Mouse (Mus musculus) skeletal muscle tissue, adult 2 months (tissue): ENCODE measurements around the gene Srsf7.
"Not testable (repeated sequence)": the region's sequence is repeated elsewhere in the genome, so short reads cannot be mapped to it uniquely, and the experiment has no call there.

Source experiments
- DNase-seq: peaks from one replicate; pipeline ENCODE4 v3.0.0-alpha.2; 2012; ENCODE audit warnings: low read depth, low spot score

Srsf7 gene

DNA sequence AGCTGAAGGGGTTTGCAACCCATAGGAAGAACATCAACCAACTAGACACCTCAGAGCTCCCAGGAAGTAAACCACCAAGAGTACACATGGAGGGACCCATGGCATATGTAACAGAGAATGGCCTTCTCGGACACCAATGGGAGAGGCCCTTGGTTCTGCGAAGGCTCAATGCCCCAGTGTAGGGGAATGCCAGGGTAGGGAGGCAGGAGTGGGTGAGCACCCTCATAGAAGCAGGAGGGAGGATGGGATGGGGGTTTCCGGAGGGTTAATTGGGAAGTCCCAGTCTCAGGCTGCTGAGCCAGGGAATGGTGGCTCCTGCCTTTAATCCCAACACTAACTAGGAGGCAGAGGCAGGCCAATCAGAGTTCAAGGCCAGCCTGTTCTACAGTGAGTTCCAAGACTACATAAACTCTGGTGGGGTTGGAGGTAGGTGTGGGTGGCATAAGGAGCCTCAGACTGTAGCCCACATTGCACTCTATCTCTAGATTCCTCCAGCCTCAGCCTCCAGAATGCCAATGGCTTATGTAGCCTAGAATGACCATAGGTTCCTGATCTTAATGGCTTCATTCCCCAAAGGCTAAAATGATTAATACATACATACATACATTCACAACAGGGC is 7.8 kb downstream of the Srsf7 start:
- DNase-seq, result no peak

DNA sequence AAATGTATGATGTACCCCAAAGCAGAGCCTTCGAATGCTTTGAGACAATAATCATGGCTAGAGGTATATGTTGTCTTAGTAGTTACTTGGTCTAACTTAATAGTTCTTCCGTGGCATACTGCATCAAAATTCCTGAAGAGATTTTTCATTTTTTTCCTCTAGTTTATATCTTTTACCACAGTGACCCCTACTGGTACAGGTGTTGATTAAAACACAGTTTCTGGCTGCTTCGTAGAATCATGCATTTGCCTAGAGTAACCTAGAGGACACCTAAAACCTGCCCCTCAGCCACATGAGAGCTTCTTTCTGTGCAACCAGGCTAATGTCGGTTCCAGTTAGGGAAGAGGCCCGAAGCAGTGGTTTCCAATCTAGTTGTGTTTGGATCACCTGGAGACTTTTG is 14.0 kb downstream of the Srsf7 start:
- no peak for DNase-seq

DNA sequence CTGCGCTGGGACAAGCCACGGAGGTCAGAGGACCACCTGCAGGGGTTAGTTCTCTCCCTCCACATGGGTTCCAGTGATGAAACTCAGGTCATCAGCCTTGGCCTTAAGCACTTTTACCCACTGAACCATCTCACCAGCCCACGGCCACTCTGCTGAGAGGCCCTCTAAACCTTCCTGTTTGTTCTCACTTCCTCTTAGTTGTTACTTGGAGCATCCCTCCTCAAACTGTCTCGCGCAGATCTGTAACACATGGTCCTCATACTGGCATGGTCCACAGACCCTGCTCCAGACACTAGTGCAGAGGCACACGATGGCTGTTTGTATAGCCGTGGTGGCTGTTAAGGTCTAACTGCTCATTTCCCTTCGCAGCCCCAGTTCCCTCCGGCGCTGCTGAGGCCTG is 23.5 kb downstream of the Srsf7 start:
- DNase-seq, result no peak

DNA sequence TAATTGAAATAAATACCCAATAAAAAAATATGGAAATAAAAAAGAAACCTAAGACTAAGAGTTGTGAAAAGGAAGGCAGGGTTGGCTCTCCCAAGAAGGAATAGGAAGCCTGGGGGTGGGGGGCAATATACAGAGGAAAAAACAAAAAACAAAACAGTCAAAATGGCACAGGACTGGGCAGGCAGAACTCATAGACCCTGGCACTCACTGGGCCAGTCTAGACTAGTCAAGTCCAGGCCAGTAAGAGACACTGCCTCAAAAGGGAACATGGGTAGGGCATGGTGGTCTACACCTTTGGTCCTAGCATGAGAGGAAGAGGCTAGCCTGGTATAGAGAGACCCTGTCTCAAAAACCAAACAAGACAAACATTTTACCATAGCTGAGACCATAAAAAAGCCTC is 26.6 kb downstream of the Srsf7 start:
- DNase-seq, result no peak

DNA sequence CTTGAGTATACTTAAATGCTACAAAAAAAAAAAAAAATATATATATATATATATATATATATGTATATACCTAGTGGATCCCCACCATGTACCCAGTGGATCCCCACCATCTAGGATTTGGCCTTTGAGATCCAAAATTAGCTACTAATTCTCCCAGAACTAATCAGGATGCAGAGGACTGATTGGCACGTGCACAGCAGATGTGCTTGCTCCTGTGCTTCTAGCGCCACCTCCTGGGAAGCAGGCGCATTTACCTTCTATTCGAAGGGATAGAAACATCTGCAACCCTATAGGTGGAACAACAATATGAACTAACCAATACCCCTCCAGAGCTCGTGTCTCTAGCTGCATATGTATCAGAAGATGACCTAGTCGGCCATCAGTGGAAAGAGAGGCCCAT is 27.1 kb downstream of the Srsf7 start:
- peak; percentile 72 for DNase-seq

DNA sequence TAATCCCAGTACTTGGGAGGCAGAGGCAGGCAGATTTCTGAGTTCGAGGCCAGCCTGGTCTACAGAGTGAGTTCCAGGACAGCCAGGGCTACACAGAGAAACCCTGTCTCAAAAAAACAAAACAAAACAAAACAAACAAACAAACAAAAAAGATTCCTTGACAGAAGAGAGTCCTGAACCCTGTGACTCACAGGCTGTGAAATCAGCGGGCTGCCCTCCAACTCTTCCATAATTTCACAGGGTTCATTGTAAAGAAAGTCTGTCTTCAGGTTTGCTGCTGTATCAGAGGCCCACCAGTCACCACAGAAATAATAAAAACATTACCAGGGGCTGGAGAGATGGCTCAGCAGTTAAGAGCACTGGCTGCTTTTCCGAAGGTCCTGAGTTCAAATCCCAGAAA is 28.3 kb downstream of the Srsf7 start:
- DNase-seq, result not testable (repeated sequence)

DNA sequence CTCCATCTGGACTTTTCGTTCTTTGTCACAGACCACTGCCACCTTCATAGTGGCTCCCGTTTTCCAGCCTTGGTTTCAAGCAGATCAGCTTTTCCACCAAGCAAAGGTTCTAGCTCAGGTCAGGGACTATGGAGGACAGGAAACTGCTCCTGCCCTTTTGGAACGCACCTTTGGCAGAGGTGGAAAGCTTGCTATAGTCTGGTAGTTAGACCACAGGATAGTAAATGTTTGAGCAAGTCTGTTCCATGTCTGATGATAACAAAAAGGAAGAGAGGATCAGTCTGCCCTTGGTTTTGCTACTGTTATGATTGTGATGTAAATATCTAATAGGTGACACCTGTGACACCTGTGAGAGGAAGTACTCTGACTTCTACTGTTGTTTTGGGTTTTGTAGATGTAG is 31.1 kb downstream of the Srsf7 start:
- DNase-seq, result no peak

DNA sequence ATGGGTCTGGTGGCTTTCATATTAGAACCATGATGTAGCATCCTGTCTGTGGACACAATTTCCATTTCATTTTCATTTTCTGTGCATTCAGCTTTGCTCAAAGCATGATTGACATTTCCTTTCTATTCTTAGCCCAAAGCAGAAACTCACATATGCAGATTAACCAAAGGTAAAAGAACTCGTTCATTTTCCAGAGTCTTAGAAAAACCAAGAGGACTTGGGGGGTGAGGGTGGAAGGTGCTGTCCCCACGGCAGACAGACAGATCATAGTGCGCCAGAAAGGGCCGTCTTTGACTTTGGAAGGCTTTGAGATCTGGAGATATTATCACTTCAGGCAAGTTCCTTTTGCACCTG is 31.7 kb downstream of the Srsf7 start:
- DNase-seq, result no peak

DNA sequence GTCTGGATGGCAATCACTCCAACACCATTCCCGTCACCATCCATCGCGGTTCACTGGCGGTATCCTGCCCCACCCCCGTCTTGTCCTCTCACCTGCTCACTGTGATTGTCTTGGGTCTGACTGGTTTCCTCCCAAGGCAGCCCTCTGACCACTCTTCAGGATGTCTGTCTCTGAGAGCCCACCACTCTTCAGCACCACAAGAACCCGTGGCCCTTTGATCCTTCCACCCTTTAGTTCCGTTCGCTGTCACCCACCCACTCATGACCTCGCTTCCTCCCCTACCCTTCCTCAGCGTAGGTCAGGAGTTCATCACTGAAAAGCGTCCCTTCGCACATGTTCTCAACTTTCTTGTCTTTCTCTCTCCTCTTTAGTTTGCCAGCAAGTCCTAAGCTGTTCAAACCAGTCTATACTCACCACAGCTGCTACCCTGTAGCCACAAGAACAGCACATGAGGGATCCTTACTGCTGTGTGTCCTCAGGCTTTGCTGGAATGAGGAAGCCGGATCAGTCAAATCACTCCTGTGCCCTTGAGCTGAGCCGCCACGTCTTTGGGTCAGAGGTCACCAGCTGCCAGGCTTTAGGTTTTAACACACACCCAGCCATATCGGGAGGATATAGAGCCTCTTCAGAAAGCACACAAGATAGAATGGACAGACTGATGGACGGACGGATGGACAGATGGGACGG is 32.3 kb downstream of the Srsf7 start:
- DNase-seq, result no peak

DNA sequence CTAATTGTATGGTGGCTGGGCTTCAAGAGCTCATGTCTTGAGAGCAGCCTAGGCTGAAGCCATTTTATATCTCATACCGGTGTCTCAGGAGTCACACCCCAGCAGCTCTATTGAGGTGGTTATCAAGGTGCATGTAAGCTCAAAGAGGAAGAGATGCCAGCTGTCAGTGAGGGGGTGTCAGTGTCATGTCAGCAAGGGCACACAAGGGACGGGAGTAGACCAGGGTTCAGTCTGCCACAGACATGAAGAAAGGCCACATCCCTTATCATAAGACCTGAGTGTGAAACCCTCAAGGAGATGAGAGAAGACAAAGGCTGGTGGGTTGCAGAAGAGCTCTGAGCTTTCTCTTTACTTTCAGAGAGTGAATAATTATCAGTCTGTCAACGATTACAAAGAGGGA is 33.0 kb downstream of the Srsf7 start:
- DNase-seq, result no peak

DNA sequence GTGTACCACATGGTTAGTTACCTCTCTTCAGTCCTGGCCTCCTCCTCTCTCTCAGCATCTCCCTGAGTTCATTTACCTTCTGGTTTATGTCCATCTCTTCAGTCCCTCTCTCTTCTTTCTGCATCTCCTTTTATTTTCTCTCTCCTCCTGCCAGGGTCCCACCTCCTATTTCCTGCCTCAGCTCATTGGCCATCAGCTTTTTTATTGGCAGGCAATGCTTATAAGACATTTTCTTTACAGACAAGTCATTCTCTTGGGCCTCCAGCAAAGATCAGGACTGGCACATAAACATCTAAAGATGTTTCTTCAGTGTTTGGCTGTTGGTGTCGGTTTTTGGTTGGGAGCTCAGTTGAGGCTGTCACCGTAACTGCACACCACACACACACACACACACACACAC is 33.4 kb downstream of the Srsf7 start:
- no peak for DNase-seq

DNA sequence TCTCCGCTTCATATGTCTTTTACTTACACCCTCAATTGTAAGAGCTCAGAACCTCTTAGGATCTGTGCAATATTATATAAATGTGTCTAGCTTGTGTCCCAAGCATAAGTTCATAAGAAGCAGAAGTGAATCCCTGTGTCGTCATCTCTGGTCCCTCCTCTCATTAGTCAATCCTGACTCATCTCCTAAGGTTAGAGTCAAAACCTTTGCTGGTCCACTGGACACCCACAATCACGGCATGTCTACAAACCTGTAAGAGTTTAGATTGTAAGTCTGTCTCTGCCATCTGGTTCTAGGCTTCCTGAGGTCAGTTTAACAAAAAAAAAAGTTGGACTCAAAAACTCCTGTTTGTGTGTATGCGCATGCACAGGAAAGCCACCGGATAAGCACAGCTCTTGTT is 34.3 kb downstream of the Srsf7 start:
- no peak for DNase-seq

DNA sequence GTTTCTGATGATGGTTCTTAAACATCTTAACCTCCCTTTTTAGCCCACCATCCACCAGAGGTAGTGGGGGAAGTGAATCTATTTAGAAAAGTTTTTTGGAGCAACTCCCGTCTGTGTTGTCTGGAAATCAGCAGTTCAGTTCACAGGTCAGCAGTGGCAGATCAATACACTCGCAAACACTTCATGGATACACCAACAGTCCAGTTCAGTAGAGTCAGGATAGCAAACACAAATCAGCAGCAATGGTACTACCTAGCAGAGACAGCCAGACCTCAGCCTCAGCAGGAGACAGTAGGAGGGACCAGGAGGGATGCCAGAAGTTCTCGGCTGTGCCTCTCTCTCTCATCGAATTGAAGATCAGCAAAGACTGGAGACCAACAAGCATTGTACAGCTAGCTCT is 35.2 kb downstream of the Srsf7 start:
- DNase-seq, result no peak

DNA sequence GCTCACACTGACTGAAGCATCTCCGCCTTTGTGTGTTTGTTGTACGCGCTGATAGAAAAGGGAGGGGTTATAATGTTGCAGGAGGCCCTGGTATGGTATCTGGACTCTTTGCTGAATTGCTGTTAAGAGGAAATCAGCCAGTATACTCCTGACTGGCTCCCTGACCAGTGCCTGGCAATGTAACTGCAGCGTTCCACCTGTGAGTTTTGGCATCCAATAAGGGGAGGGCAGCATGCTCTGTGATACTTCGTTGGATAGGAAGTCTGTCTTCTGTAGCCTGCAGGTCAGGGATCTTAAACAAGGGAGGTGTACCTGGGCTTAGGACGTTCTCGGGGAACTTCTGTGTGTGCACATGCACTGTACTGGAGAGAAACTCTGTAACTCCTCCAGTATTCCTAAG is 36.2 kb downstream of the Srsf7 start:
- DNase-seq, result no peak

DNA sequence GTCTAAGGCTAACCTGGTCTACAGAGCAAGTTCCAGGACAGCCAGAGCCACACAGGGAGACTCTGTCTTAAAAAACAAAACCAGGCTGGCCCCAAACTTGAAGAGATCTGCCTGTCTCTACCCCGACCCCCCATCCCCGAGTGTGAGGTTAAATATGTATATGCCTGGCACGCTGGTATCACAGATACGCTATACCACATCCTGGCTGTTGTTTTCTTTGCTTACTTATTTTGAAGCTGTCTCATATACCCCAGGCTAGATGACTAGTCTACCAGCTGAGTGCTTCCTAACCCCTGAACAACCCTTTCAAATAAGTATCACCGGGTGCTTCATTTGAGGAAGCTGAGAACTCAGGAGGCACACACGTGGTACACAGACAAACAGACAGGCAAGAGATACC is 37.3 kb downstream of the Srsf7 start:
- DNase-seq, result no peak

DNA sequence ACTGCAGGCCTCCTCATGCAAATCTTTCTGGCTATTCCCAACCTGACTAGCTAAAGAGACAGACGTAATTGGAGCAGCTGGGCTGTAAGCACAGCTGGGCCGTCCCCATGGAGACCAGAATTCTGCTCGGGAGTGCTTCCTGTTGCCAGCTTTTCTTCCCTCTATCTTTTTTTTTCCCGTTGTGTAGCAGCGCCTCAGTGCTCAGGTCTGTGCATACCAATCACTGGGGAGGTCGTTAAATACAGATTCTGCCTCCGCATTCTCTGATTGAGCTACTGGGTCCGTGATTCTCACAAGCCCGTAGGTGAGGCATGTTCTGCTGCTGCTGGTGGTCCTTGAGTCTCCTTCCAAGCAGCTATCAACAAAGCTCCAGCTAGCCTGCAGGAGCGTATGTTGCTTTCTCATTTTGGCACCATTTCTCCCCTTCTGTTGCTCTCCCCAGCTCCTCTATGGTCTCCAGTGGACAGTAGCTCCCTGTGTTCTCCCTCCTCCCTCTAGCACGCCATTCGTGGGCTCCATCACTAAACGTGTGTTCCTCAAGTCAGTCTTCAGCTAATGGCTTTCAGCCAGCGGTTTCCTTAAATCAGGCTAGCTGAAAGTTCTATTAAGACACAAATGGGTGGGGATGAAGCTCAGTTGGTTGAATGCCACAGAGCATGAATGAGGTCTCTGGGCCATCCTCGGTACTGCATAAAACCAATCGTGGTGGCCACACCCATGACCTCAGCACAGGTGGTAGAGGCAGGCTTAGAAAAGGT is 38.5 kb downstream of the Srsf7 start:
- peak; percentile 40 for DNase-seq

DNA sequence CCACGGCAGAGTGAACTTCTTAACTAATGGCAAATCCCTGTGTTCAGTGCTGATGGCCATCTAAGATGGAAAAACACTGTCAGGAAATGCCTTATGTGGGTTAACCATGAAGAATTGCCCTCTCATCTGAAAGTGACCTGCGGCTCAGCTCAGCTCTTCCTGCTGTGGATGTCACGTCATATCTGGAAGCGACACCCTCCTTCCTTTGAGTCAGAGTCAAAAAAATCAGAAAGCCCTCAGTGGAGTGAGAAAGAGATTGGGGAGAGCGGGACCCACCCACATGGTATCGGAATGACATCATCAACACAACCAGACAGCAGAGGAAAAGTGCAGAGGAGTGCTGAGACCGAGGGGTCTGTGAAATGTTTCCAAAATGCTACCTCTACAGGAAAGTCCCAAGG is 39.3 kb downstream of the Srsf7 start:
- peak; percentile 28 for DNase-seq

DNA sequence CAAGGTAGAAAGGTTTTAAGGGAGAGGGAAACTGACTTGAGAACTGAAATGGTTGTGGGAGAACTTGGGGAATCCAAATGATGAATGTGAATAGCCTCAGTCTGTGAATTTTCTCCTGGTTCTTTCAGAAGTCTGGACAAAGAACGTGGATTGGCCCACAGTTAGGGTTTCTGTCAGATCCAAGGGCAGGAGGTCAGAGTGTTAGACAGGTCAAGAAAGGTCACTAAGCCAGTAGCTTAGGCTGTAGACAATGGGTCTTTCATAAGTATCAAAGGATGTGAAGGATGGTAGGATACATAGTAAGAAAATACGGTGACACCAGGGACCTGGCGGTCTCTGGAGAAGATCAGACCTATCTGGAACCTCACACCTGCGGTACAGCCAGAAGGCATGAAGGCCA is 39.7 kb downstream of the Srsf7 start:
- DNase-seq, result no peak

DNA sequence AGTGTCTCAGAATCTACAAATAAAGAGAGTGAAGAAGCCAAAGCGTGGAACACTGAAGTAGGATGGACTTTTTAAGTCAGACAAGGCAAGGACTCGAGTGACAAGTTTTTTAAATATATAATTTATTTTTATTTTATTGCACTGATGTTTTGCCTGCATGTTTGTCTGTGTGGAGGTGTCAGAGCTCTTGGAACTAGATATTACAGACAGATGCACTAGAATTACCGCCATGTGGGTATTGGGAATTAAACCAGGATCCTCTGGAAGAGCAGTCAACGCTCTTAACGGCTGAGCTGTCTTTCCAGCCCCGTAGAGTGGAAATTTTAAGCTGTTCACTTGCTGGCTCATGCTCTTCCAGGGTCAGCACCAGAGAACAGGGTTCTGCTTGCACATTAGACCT is 40.8 kb downstream of the Srsf7 start:
- no peak for DNase-seq

DNA sequence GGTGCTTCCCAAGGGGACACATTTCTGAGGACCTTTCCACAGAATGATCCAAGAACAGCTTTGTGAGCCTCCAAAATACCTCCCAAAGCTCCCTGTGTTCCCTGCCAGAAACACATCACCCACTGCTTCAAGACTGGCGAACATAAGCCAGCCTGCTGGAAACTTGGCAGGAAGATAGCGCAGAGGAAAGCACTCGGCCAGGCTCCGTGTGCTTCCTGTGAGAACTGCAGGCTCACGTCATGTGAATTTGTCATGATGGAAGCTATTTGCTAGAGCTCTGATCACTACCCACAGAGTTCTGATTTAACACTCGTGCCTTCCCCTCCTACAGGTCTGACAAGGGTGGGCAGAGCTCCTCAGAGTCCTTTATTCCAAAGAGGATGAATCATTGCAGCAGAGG is 41.4 kb downstream of the Srsf7 start:
- peak; percentile 77 for DNase-seq

DNA sequence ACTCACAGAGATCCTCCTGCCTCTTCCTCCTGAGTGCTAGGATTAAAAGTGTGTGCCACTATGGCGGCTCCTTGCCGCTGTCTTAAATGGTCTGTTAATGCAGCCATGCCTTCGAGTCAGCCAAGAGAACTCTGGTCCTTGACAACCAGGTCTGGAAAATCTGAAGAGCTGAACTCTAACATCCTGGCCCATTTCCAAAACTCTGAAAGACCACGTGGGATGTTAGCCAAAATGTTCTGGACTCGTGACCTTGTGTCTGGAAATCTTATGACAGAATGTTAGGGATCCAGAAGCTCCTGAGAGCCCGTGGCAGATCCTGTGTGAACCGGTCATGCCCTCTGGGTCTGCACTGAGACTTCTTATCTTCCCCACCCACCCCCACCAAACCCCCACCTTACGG is 43.1 kb downstream of the Srsf7 start:
- DNase-seq, result no peak

DNA sequence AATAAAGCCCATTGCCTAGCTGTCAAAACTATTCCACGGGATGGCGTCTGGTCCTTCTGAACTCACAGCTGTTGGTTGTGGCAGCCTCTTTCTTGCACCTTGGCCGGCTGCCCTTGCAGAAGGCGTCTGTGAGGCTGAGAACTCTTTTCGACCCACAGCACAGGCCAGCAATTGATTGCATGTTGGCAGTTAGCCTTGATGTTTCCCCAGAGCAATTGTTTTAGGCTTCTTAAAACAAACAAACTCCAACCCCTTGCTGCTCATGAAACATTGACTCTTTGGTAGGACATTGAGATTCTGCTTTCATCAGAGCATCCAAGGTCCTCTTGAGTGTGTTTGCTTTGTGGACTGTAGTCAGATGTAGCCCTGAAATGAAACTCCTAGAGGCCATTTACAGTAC is 46.7 kb downstream of the Srsf7 start:
- DNase-seq, result peak; percentile 79

DNA sequence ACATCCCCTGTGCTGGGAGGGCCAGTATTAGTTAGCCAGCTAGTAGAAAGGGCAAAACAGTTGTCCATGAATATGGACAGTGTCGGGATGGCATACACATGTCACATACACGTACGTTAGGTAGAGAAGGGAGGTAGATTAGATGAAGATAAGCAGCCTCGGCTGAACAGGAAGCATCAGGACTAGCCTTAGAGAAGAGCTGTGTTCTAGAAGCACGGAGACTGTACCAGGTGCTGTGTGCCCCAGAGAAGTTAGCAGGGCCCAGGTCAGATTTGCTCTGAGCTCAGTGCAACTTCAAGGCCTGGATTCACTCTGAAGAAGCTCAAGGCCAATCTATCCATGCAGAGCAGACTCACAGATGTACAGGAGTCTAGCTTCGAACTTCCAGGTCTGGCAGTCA is 49.6 kb downstream of the Srsf7 start:
- no peak for DNase-seq
